Mouse (Mus musculus): Measurements from ENCODE around the gene Nrp1.

- TF ChIP-seq EP300 (IDR thresholded peaks at IDR 0.05): no peak
- TF ChIP-seq CTCF (IDR thresholded peaks at IDR 0.05): no peak
These were observed 187.9 kb downstream of the Nrp1 start for GRCm38 (mm10) chr8:128546287-128546686.
